Mouse (Mus musculus): ENCODE results near the gene Ralgps1. TPM values are rescaled to one million over a fixed set of nuclear protein-coding genes. Genes with fewer than 3 reads are reported as not detected.

Gene Ralgps1
- total RNA-seq, 2 experiments from 2014 or later = 2.0 to 3.3 TPM

- DNase-seq (ENCODE audit: low spot score) = no peak
Measured at GRCm38 (mm10) chr2:33363890-33364289, 7.4 kb downstream of the Ralgps1 start.

- DNase-seq (ENCODE audit: low spot score) = no peak
Measured at GRCm38 (mm10) chr2:33361139-33361716, 10.1 kb downstream of the Ralgps1 start.

- no peak for DNase-seq (ENCODE audit: low spot score)
Measured at GRCm38 (mm10) chr2:33360564-33360963, 10.7 kb downstream of the Ralgps1 start.

- no peak for DNase-seq (ENCODE audit: low spot score)
Measured at GRCm38 (mm10) chr2:33359184-33359583, 12.1 kb downstream of the Ralgps1 start.

GRCm38 (mm10) chr2:33357250-33357838 is 13.9 kb downstream of the Ralgps1 start:
- DNase-seq (ENCODE audit: low spot score) = no peak

GRCm38 (mm10) chr2:33355558-33355957 is 15.7 kb downstream of the Ralgps1 start:
- DNase-seq (ENCODE audit: low spot score) = peak; percentile 44

- DNase-seq (ENCODE audit: low spot score) = no peak
Measured at GRCm38 (mm10) chr2:33353432-33353831, 17.9 kb downstream of the Ralgps1 start.

GRCm38 (mm10) chr2:33351449-33351848 is 19.8 kb downstream of the Ralgps1 start:
- DNase-seq (ENCODE audit: low spot score) = no peak

GRCm38 (mm10) chr2:33350921-33351320 is 20.4 kb downstream of the Ralgps1 start:
- no peak for DNase-seq (ENCODE audit: low spot score)

- DNase-seq (ENCODE audit: low spot score) = no peak
Measured at GRCm38 (mm10) chr2:33349581-33349980, 21.7 kb downstream of the Ralgps1 start.

GRCm38 (mm10) chr2:33349081-33349480 is 22.2 kb downstream of the Ralgps1 start:
- DNase-seq (ENCODE audit: low spot score) = peak; percentile 87

- no peak for DNase-seq (ENCODE audit: low spot score)
Measured at GRCm38 (mm10) chr2:33348260-33348659, 23.0 kb downstream of the Ralgps1 start.

GRCm38 (mm10) chr2:33347607-33348006 is 23.7 kb downstream of the Ralgps1 start:
- peak; percentile 52 for DNase-seq (ENCODE audit: low spot score)

GRCm38 (mm10) chr2:33346749-33347148 is 24.5 kb downstream of the Ralgps1 start:
- DNase-seq (ENCODE audit: low spot score) = no peak

- peak; percentile 17 for DNase-seq (ENCODE audit: low spot score)
Measured at GRCm38 (mm10) chr2:33345956-33346355, 25.3 kb downstream of the Ralgps1 start.

GRCm38 (mm10) chr2:33345475-33345874 is 25.8 kb downstream of the Ralgps1 start:
- DNase-seq (ENCODE audit: low spot score) = no peak

- DNase-seq (ENCODE audit: low spot score) = no peak
Measured at GRCm38 (mm10) chr2:33343413-33343812, 27.9 kb downstream of the Ralgps1 start.

GRCm38 (mm10) chr2:33342148-33342547 is 29.1 kb downstream of the Ralgps1 start:
- no peak for DNase-seq (ENCODE audit: low spot score)

- no peak for DNase-seq (ENCODE audit: low spot score)
Measured at GRCm38 (mm10) chr2:33335789-33336188, 35.5 kb downstream of the Ralgps1 start.

- no peak for DNase-seq (ENCODE audit: low spot score)
Measured at GRCm38 (mm10) chr2:33329622-33330021, 41.7 kb downstream of the Ralgps1 start.

GRCm38 (mm10) chr2:33328941-33329340 is 42.3 kb downstream of the Ralgps1 start:
- no peak for DNase-seq (ENCODE audit: low spot score)

- DNase-seq (ENCODE audit: low spot score) = no peak
Measured at GRCm38 (mm10) chr2:33325359-33325758, 45.9 kb downstream of the Ralgps1 start.

- DNase-seq (ENCODE audit: low spot score) = peak; percentile 58
Measured at GRCm38 (mm10) chr2:33323799-33324595, 47.3 kb downstream of the Ralgps1 start.

All from gastrocnemius, adult 18-20 months (tissue).